Mouse (Mus musculus) hindbrain, embryonic 12.5 days (tissue): ENCODE measurements around the gene Eps8. TPM values are rescaled to one million over a fixed set of nuclear protein-coding genes. Genes with fewer than 3 reads are reported as not detected.

Source experiments
- ATAC-seq: fragments of 200-750 bp; cut with Nextera tagmentation; 2 replicates; pipeline ENCODE4 v1.8.0; 2017; ENCODE audit warnings: moderate TSS enrichment; ENCODE audit not compliant: low FRiP score
- H3K27ac ChIP-seq: fragments of 300-500 bp; sonication (generic); 2 replicates; pipeline ENCODE4 v1.5.1; 2016; ENCODE audit warnings: mild to moderate bottlenecking
- H3K27me3 ChIP-seq: fragments of 300-500 bp; sonication (generic); 2 replicates; pipeline ENCODE4 v1.6.1; 2016; ENCODE audit warnings: mild to moderate bottlenecking
- H3K36me3 ChIP-seq: fragments of 300-500 bp; sonication (generic); 2 replicates; pipeline ENCODE4 v1.6.1; 2016; ENCODE audit warnings: mild to moderate bottlenecking
- H3K4me1 ChIP-seq: fragments of 300-500 bp; sonication (generic); 2 replicates; pipeline ENCODE4 v1.6.1; 2016
- H3K4me2 ChIP-seq: fragments of 300-500 bp; sonication (generic); replicated peaks from 2 replicates; pipeline ENCODE4 v1.6.1; 2016; ENCODE audit warnings: mild to moderate bottlenecking
- H3K4me3 ChIP-seq: fragments of 300-500 bp; sonication (generic); 2 replicates; pipeline ENCODE4 v1.5.1; 2016; ENCODE audit warnings: mild to moderate bottlenecking
- H3K9ac ChIP-seq: fragments of 300-500 bp; sonication (generic); 2 replicates; pipeline ENCODE4 v1.6.1; 2016; ENCODE audit warnings: mild to moderate bottlenecking, moderate library complexity
- H3K9me3 ChIP-seq: fragments of 300-500 bp; sonication (generic); replicated peaks from 2 replicates; pipeline ENCODE4 v1.6.1; 2016; ENCODE audit warnings: mild to moderate bottlenecking
- WGBS: fragments of 180-500 bp; shearing (Covaris S2); methylation state at CpG from one replicate; pipeline ENCODE4 v1.1.7; 2016; 5-methylcytosine and 5-hydroxymethylcytosine counted together
- polyA plus RNA-seq: library from polyadenylated mRNA; unstranded; fragments of >200 nt; fragmentation: Nextera tagmentation; extraction: Ambion mirVana; gene quantifications from 2 replicates; pipeline ENCODE4 v1.2.1, GENCODE M21; 2016

The Eps8 gene
- polyA plus RNA-seq, 1 experiment from 2014 or later = 13.6 TPM

DNA sequence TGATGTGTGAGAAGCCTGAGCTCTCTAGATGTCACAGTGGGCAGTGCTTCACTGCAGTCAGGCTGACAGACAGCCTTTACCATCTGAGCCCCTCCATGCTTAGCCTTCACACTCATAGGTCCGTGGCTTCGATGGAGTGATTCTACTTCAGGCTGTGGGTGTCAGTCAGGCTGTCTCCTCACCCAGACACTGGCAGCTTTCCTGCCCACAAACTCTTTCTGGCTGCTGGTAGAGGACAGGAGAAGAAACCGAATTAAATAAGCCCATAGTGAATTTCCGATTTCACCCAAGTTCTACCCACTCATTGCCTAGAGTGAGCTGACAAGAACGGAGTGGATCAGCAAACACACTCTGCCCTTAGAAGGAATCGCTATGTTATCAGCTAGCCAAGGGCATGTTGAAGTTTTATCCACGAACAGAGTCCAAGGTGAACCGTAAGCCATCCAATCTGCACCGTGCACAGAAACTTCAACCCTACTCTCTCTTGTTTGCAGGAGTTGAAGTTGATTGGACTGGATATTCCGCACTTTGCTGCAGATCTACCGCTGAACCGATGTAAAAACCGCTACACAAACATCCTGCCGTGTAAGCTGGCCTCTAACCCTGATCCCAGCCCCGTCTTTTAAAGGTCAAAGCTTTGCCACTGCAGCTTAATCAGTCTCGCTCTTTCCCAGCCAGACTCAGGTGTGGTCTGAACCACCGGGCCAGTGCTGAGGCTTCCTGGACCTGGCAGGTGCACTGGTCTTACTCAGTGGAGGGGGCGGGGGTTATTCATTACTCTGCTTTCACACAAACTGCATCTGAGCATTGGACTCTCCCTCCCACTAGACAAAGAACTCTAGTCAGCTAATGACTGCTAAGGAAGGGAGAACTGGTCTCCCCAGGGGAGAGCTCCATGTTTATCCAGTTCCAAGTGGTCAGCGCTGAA, 213.9 kb downstream of the Eps8 start:
- Histone ChIP-seq H3K4me3 (no peak overlapping the region), H3K9ac (no peak overlapping the region), H3K27me3 (no peaks in the 10 kb centered on the region), H3K36me3 (peaks cover 20% of the 10 kb centered on the region), H3K4me2 (no peak overlapping the region), H3K27ac (no peak overlapping the region), H3K9me3 (no peaks in the 10 kb centered on the region), H3K4me1 (peaks cover 11% of the 10 kb centered on the region)
- no peak for ATAC-seq
- WGBS = 85% methylated on average over 19 of the region's 19 CpGs

DNA sequence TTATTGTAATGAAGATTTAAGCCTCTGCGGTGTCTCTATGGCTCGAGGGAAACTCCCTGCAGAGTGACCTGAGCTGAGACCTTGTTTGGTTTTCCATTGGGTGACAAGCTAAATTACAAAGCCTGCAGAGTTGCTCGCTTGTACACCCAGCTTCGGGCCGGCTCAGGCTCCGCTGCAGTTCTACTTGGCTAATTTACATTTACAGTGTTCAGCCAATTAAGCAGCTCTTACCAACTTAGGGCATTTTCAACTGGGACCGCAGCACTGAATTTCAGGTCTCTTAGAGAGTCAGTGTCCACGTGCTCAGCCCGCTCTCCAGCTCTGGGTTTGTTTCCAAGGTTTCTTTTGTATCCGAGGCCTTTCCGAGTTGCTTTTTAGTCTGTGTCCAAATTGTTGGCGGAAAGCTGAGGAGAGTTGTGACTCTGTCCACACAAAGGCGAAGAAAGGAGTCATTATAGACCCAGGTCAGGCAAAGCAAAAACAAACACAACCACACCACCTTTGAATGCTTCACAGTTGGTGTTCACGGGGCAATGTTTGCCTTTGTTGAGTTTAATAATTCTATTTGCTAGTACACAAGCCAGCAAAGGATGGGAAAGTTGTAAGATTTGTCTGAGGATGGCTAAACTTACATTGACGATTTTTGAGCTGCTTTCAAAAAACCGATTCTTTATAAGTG, 216.6 kb downstream of the Eps8 start:
- 18% methylated on average over 16 of the region's 16 CpGs for WGBS
- peak overlapping the region; percentile 18 for H3K27ac ChIP-seq
- no peaks in the 10 kb centered on the region for H3K9me3 ChIP-seq
- H3K27me3 ChIP-seq = no peaks in the 10 kb centered on the region
- peaks cover 17% of the 10 kb centered on the region for H3K4me1 ChIP-seq
- H3K9ac ChIP-seq = no peak overlapping the region
- H3K4me2 ChIP-seq = peak overlapping the region; percentile 11; the same call in 1 of the 2 replicates
- no peak overlapping the region for H3K4me3 ChIP-seq
- peaks cover 6% of the 10 kb centered on the region for H3K36me3 ChIP-seq
- peak; percentile 82 for ATAC-seq

DNA sequence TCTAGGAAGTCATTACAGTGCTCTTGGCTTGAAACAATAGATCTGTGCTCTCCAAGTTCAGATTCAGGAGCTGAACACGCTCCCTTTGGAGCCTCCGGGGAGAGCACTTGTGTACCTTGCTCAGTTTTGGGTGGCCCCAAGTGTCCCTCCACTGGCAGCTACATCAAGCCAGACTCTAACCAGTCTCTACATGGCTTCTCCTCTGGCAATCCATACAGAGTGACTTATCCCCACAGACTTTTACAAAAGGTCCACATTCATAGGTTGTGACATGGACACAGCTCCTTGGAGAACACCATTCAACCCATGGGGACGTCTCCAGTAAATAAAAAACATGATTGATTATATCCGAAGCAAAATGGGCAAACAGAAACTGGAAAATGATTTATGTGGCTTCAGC, 217.2 kb downstream of the Eps8 start:
- H3K27me3 ChIP-seq = no peaks in the 10 kb centered on the region
- peak; percentile 9; the same call in 1 of the 2 replicates for ATAC-seq
- H3K9me3 ChIP-seq = no peaks in the 10 kb centered on the region
- 0 out of 2 replicates have a peak overlapping the region, but pooled peaks have one; percentile 11 for H3K4me2 ChIP-seq
- H3K36me3 ChIP-seq = no peaks in the 10 kb centered on the region
- H3K27ac ChIP-seq = peak overlapping the region; percentile 18
- H3K4me1 ChIP-seq = peaks cover 17% of the 10 kb centered on the region
- 44% methylated on average over 4 of the region's 4 CpGs for WGBS
- no peak overlapping the region for H3K4me3 ChIP-seq
- H3K9ac ChIP-seq = no peak overlapping the region

DNA sequence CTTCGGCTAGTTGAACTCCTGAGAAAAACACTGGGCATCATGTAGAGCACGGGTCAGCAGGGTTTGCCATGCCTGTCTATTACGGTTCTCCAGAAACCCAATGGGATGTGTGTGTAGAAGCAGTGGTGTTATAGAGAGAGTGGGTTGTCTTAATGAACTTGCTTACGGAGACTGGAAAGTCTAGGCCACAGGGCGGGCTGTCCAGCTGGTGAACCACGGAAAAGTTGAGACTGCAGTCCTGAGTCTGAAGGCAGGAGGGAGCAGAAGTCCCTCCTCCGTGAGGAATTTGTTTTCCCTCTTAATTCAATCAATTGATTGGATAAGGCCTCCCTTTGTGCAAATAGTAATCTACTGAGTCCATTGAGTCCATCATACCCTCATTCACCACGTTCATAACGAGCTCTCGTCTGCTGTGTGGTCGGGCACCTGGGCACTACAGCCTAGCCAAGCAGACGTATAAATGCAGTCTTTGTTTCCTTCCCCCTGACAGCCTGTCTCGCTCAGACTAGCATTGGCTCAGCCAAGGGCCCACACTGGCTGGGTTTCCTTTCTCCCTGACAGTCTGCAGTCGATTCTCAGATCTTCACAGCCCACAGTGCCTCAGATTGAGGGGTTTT, 221.0 kb downstream of the Eps8 start:
- WGBS = 44% methylated on average over 14 of the region's 14 CpGs
- Histone ChIP-seq H3K4me2 (no peak overlapping the region), H3K27ac (peak overlapping the region; percentile 60)

More for the DNA sequence above, 221.0 kb downstream of the Eps8 start:
- peak; percentile 60 for ATAC-seq
- H3K27me3 ChIP-seq = no peaks in the 10 kb centered on the region
- no peak overlapping the region for H3K9ac ChIP-seq
- H3K4me1 ChIP-seq = peaks cover 17% of the 10 kb centered on the region
- H3K36me3 ChIP-seq = peaks cover 4% of the 10 kb centered on the region; the same call in 1 of the 2 replicates
- no peak overlapping the region for H3K4me3 ChIP-seq
- 0 out of 2 replicates have a peak, but pooled peaks cover 3% of the 10 kb centered on the region for H3K9me3 ChIP-seq

Other genes starting within 250 kb of the Eps8 start
- gene Strap, start 80.2 kb upstream of the Eps8 start, polyA plus RNA-seq = 191 and 198 TPM in 2 replicates
- gene Dera, start 99.7 kb upstream of the Eps8 start, polyA plus RNA-seq = 39.6 and 39.9 TPM in 2 replicates